Mouse (Mus musculus): Measurements from ENCODE around the gene Pxmp2.

Pxmp2 gene

DNA sequence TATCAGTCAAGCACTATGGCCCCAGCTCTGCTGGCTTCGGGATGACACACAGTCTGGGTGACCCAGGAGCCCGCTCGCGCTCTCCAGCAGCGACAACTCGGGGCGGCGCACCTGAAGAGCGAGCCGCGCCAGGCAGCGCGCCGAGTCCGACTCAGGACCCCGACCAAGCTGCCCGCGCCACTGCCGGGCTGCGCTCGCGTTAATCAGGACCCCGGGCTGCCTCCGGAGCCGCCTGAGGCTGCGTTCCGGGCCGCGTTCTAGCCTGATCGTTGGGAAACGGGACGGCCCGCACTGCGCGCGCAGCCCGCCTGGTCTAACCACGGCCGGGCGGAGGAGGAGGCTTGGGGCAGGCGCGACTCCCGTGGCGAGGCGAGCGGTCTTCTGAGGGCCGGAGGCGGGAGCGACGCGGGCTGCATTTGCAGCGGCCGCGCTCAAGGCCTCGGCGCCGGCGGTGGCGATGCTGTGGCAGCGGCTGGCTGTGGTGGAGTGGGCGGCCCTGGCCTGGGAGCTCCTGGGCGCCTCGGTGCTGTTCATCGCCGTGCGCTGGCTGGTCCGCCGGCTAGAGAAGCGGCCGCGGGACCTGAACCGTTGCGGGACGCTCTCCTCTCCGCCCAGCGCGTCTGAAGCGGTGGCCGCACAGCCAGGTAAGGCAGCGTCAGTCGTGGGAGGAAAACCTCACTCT lies 55.1 kb downstream of the Pxmp2 start, which contains the start of gene Ankle2:
Gene Ankle2 (plus strand): TSS at position 225 of the 682 bp plus-strand sequence.
- DNase-seq (ENCODE audit: low read depth, low spot score) = peak; percentile 93

DNA sequence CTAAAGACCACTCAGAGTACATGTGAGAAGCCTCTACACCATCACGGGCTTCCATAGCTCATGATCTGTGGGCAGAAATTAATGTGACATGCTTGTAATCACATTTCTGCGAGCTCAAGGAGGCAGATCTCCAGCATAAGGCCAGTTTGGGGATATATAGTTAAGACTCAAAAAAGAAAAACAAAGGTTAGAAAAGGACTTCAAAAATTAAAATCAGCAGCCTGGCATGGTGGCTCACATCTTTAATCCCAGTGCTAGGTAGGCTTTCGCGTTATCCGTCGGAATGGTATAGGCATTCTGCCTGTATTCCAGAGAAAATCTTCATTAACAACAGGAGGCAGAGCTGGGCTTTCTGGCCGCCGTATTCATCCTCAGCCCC lies 55.6 kb downstream of the Pxmp2 start:
- peak; percentile 12 for DNase-seq (ENCODE audit: low read depth, low spot score)

DNA sequence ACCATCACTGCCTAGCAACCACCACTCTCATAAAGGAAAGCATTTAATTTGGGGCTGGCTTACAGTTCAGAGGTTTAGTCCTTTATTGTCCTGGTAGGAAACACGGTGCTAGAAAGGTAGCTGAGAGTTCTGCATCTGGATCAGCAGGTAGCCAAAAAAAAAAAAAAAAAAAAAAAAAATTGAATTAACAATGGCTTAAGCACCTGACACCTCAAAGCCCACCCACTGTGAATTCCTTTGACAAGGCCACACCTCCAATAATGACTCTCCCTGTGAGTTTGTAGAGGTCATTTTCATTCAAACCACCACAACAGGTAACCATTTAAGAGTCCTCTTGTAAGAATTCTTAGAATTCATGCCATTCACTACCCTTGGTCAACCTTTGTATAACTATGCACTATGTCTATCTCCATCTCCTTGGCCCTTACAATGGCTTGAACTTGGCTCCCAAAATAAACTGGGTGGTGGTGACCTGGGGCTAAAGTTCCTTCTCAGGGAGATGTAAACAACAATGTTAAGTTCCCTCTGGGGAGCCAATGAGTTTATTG lies 58.6 kb downstream of the Pxmp2 start:
- peak; percentile 99 for DNase-seq (ENCODE audit: low read depth, low spot score)

DNA sequence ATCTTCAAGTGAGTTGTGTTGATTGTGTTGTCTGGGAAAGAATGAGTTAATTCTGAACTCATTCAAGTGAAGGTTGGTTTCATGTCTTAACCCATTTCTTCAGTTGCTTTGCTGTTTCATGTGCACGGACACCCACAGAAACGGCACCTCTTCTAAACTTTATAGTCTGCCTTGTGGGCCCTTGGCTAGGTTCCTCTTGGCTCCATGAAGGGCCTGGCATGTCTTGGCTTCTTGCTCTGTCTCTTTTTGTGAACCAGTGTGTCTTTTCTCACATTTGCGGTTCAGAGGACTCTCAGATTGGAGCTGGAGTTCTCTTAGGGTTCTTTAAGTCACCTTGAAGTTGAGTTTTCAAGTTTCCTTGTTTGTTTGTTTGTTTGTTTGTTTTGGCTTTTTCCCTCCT lies 60.9 kb downstream of the Pxmp2 start:
- DNase-seq (ENCODE audit: low read depth, low spot score) = no peak

All from R1 (cell line).